Mouse (Mus musculus): ENCODE measurements at regions not wholly inside any gene's neighbourhood (a gene's known extent, or its start where the extent isn't known, plus 50 kb on each side); places are given as distances from the start of the nearest gene placed in this dataset.

- DNase-seq (ENCODE audit: low read depth, low spot score), result no peak
Observed at GRCm38 (mm10) chr5:68572816-68573215, 541.2 kb downstream of the Grxcr1 start.

DNA sequence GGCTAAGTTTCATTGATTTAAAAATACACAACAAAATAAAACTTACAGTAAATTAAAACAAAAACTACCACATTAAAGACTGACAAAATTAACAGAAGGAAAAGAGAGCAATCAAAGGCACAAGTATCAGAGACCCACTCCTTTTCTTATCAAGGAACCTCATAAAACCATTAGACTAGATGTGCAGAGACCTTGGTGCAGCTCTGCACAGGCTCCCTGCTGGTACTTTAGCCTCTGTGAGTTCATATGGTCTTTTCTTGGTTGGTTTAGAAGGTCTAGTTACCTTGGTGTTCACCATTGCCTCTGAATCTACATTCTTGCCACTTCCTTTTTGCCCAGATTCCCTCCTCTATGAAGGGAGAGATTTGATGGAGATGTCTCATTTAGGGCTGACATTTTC lies 544.2 kb downstream of the Grxcr1 start:
- DNase-seq (ENCODE audit: low read depth, low spot score), result no peak

- DNase-seq (ENCODE audit: low read depth, low spot score), result no peak
Observed at GRCm38 (mm10) chr5:68578496-68578895, 546.9 kb downstream of the Grxcr1 start.

DNA sequence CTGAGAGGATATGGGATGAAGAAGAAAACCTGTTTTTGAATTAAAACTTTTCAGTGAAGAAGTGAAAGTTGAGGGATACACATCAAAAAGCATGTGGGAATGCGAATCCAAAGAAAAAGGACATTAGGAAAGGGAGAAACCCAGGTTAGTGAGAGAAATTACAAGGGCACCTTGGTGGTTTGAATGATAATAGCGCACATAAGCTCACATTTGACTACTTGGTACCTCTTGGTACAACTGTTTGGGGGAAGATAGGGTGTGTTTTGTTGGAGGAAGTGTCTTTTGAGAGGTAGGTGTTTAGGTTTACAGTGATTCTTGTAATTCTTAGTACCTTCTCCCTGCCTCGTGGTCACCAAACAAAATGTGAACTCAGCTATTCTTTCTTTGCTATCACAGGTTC lies 560.8 kb downstream of the Grxcr1 start:
- no peak for DNase-seq (ENCODE audit: low read depth, low spot score)

DNA sequence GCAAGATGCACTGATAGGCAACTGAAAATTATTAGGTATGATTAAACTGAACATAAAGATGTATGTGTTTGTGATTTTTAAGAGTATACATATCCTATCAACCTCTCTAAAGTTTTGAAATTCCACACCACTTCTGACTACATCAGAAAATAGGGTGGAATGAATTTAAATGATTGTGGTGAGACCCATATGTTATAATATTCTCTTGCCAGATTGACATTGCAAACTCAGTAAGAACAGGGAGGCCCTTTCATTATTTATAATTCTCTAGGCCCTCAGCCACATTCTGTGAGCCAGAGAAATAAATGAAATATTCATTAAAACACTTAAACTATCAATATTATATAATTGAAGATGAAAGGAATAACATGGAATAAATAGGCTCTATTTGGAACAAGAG lies 586.8 kb downstream of the Grxcr1 start:
- no peak for DNase-seq (ENCODE audit: low read depth, low spot score)

DNA sequence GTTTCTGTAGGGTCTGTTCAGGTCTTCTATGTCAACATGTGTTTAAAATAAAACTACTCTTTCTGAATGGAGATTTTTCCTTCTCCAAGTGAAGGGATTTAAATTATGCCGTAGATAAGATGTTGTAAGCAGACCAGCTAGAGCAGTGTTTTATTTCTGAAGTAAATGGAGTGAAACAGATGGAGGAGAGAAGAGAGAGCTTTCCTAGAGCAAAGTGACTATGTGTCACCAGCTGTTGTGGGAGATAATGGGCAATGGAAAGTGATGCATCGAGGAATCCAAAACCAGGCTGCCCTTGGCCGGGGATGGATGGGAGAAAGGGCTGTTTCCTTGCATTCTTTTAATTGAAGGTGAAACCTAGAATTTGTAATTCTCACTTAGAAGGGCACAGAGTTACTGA lies 603.8 kb downstream of the Grxcr1 start:
- DNase-seq (ENCODE audit: low read depth, low spot score), result no peak

GRCm38 (mm10) chr5:68672834-68673233 lies 641.2 kb downstream of the Grxcr1 start:
- no peak for DNase-seq (ENCODE audit: low read depth, low spot score)

DNA sequence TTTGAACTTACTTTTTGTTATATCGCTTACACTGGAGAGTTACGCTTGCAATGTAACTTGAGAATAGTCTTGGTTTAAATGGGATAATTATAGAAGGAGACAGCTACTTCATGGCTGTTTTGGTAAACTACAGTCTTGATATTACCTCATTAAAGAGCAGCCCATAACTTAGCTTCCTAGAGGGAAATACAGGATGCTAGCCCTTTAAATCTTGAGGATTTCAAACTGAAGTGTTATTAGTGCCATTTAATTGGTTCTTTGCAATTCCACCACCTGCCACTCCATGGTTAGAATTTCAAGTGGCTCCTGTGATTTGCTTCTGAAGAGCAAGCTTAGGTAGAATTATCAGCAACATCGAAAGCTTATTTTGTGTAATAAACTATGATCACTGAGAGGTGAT lies 640.1 kb downstream of the Kctd8 start:
- DNase-seq (ENCODE audit: low read depth, low spot score), result no peak

- peak; percentile 36 for DNase-seq (ENCODE audit: low read depth, low spot score)
Observed at GRCm38 (mm10) chr5:68705411-68706080, 635.9 kb downstream of the Kctd8 start.

- DNase-seq (ENCODE audit: low read depth, low spot score), result no peak
Observed at GRCm38 (mm10) chr5:68726733-68727132, 614.7 kb downstream of the Kctd8 start.

DNA sequence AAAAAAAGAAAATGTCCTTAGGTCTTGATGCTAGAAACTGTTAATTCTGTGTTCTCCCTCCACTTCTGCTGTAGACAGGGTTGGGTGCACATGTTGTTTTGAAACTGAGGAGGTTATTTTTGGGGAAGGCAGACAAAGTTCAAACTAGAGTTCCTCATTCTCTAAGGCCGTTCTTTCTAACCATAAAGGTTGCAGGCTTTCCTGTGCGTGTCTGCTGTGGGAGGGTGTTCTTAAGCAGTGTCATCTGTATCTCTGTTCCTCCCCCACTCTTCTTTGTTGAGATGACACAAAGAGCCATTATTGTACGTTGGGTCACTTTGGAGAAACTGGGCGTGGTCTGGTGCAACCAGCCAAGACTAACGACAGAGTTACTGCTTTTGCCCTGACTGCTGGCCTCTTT lies 606.3 kb downstream of the Kctd8 start:
- no peak for DNase-seq (ENCODE audit: low read depth, low spot score)

DNA sequence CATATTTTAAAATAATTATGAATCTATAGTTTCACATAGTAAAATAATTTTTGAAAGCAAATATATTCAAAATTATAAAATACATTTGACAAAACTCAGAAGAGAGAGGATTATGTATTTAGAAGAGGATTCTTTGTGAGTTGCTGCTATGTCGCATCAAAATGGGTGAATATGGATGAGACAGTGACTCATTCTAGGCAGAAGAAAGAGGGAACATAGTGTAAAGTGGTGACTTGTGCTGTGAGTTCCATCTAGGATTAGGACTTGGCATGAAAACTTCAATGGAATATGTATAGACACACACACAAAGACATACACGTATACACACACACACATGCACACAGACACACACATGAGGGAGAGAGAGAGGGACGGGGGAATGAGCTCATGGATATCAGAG lies 591.0 kb downstream of the Kctd8 start:
- DNase-seq (ENCODE audit: low read depth, low spot score), result no peak

DNA sequence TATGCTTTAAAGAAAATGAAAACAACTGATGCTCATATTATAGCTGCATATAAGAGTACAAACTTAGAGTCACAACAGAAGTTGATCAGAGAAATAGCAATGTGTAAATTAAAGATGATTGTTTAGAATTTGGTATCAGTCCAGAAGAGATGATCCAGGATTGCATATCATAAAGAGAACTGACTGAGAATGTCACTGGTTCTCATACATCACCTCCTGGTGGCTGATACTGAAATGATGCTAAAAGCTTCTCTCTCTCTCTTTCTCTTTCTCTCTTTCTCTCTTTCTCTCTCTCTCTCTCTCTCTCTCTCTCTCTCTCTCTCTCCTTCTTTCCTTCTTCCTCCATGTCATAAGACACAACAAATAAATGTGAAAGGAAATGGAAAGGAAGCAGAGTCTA lies 588.5 kb downstream of the Kctd8 start:
- DNase-seq (ENCODE audit: low read depth, low spot score), result no peak
